9 mouse cellular contexts compared by ENCODE assay signal in the genomic region with DNA sequence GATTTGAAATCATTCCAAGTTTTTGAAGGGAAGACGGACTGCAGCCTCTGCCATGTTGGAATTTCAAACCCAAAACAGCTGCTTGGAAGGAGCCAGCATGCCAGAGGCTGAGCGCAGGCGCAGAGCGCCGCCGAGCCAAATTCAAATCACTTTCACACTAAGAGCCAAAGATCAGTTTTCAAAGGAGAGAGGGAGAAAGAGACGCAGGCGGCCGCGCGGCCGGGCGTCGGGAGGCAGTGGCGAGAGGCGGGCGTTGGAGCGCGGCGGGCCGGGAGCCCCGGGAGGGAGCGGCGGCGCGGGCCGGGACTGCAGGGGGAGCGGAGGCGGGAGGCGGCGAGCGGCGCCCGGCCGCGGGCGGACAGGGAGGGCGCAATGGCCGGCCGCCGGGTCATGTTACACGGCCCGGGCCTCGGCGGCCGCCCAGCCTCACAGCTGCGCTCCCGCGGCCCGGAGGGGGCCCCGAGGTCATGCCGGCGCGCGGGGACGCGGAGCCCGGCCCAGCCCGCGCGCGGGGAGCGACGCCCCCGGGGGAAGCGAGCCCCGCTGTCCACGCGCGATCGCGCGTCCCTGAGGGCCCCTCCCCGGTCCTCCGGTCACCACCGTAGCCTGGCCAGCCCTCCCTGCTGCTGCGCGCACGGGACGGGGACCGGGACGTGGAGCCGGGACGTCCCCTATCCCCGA. TPM values are rescaled to one million over a fixed set of nuclear protein-coding genes. Genes with fewer than 3 reads are reported as not detected.
A peak's percentile ranks its signal among the peaks of the same experiment; 100 is the strongest.
DNase-seq lines count a peak whose midpoint lies in the region; ATAC-seq lines count a peak whose summit lies in the region.
"Had no signal": no experiment of that assay in that cellular context is flagged by ENCODE, and none has a peak within 500 bp of the region (broad histone marks: within the 10 kb centered on the region; RNA-seq: fewer than 3 reads in every experiment).

A gene (minus strand): TSS at position 102 of the 681 bp plus-strand sequence.

- H3K4me1 ChIP-seq in brown adipose tissue, adult 24 weeks (ENCODE audit: control insufficient read depth, insufficient read depth, insufficient read length, low read length): peaks cover 2% of the 10 kb centered on the region
- H3K4me1 ChIP-seq in forebrain, embryonic 12.5 days: peaks cover 27% of the 10 kb centered on the region
- H3K4me1 ChIP-seq in heart, embryonic 14.5 days (ENCODE audit: control insufficient read depth in 2 of 2, insufficient read depth in 2 of 2, low read length in 2 of 2): peaks cover 0 to 2% of the 10 kb centered on the region in 2 experiments; a peak in 1 of 4 replicates
- H3K4me1 ChIP-seq in liver, embryonic 11.5 days (replicated peaks; ENCODE audit: control insufficient read depth, insufficient read depth, low read length): no peaks in the 10 kb centered on the region
- peaks cover 14% of the 10 kb centered on the region for H3K4me1 ChIP-seq in neural tube, embryonic 12.5 days

- H3K27me3 ChIP-seq in forebrain, embryonic 12.5 days: 0 out of 2 replicates have a peak, but pooled peaks cover 4% of the 10 kb centered on the region
- H3K27me3 ChIP-seq in heart, embryonic 14.5 days (ENCODE audit: control insufficient read depth, insufficient read depth, low read length): no peaks in the 10 kb centered on the region
- H3K27me3 ChIP-seq in liver, embryonic 11.5 days (replicated peaks; ENCODE audit: control insufficient read depth, insufficient read depth, low read length): peaks cover 12% of the 10 kb centered on the region
- H3K27me3 ChIP-seq in neural tube, embryonic 12.5 days (replicated peaks): no peaks in the 10 kb centered on the region
- H3K27me3 ChIP-seq: CH12.LX had no signal

- peak; percentile 82 for ATAC-seq in forebrain, embryonic 12.5 days (ENCODE audit: low FRiP score)
- ATAC-seq in heart, embryonic 14.5 days (ENCODE audit: insufficient number of reproducible peaks, insufficient read depth, low FRiP score, low read depth): peak; percentile 82
- peak; percentile 76 for ATAC-seq in liver, embryonic 11.5 days (replicated peaks; ENCODE audit: low FRiP score)
- ATAC-seq in neural tube, embryonic 12.5 days (ENCODE audit: low FRiP score, low read depth): peak; percentile 78

- H3K9ac ChIP-seq in forebrain, embryonic 12.5 days: peak within 1 kb of the TSS; percentile 93
- peak within 1 kb of the TSS; percentile 92 for H3K9ac ChIP-seq in heart, embryonic 14.5 days (ENCODE audit: low read length)
- H3K9ac ChIP-seq in liver, embryonic 11.5 days (ENCODE audit: low read depth, low read length): peak within 1 kb of the TSS; percentile 72
- peak within 1 kb of the TSS; percentile 98 for H3K9ac ChIP-seq in neural tube, embryonic 12.5 days

- H3K4me3 ChIP-seq in brown adipose tissue, adult 24 weeks (ENCODE audit: insufficient read depth, low read depth, low read length): peak within 1 kb of the TSS; percentile 83
- peak within 1 kb of the TSS; percentile 85 for H3K4me3 ChIP-seq in forebrain, embryonic 12.5 days (replicated peaks)
- H3K4me3 ChIP-seq in heart, embryonic 14.5 days (ENCODE audit: control insufficient read depth in 1 of 2, insufficient read depth in 1 of 2, low read depth in 1 of 2, low read length in 2 of 2): peak within 1 kb of the TSS; percentile 82 to 96
- H3K4me3 ChIP-seq in liver, embryonic 11.5 days (ENCODE audit: low read depth, low read length): peak within 1 kb of the TSS; percentile 66
- peak within 1 kb of the TSS; percentile 87 for H3K4me3 ChIP-seq in neural tube, embryonic 12.5 days

- 1% methylated on average over 60 of the region's 85 CpGs for WGBS in forebrain, embryonic 12.5 days
- under 1% methylated on average over 50 of the region's 85 CpGs for WGBS in heart, embryonic 14.5 days
- under 1% methylated on average over 75 of the region's 85 CpGs for WGBS in liver, embryonic 11.5 days
- WGBS in neural tube, embryonic 12.5 days: 1% methylated on average over 69 of the region's 85 CpGs

- DNase-seq in 3134 (ENCODE audit: extremely low read depth, insufficient read length, low spot score): peak; percentile 66
- DNase-seq in kidney, postnatal 10 days: peak; percentile 92
- DNase-seq in liver, embryonic 11.5 days (ENCODE audit: low spot score): peak; percentile 75
- peak; percentile 66 to 67 for DNase-seq in urinary bladder, adult 18-20 months (ENCODE audit: low spot score in 2 of 2)

- H3K4me2 ChIP-seq in forebrain, embryonic 12.5 days: peak within 1 kb of the TSS; percentile 81
- H3K4me2 ChIP-seq in heart, embryonic 14.5 days (ENCODE audit: low read length): peak within 1 kb of the TSS; percentile 74
- H3K4me2 ChIP-seq in liver, embryonic 11.5 days: peak within 1 kb of the TSS; percentile 73
- H3K4me2 ChIP-seq in neural tube, embryonic 12.5 days (replicated peaks): peak within 1 kb of the TSS; percentile 82

- H3K36me3 ChIP-seq in forebrain, embryonic 12.5 days (replicated peaks): no peaks in the 10 kb centered on the region
- no peaks in the 10 kb centered on the region for H3K36me3 ChIP-seq in heart, embryonic 14.5 days (ENCODE audit: control insufficient read depth, insufficient read depth, low read length)
- H3K36me3 ChIP-seq in liver, embryonic 11.5 days (ENCODE audit: control insufficient read depth, insufficient read depth, low read length): no peaks in the 10 kb centered on the region
- no peaks in the 10 kb centered on the region for H3K36me3 ChIP-seq in neural tube, embryonic 12.5 days

- no peaks in the 10 kb centered on the region for H3K9me3 ChIP-seq in forebrain, embryonic 12.5 days
- H3K9me3 ChIP-seq in heart, embryonic 14.5 days (ENCODE audit: control insufficient read depth, low read length): no peaks in the 10 kb centered on the region
- no peaks in the 10 kb centered on the region for H3K9me3 ChIP-seq in liver, embryonic 11.5 days (ENCODE audit: control insufficient read depth, low read length)
- no peaks in the 10 kb centered on the region for H3K9me3 ChIP-seq in neural tube, embryonic 12.5 days

- H3K27ac ChIP-seq in brown adipose tissue, adult 24 weeks (replicated peaks; ENCODE audit: low read depth, low read length): peak within 1 kb of the TSS; percentile 69
- H3K27ac ChIP-seq in forebrain, embryonic 12.5 days: peak within 1 kb of the TSS; percentile 99
- peak within 1 kb of the TSS; percentile 86 to 95 for H3K27ac ChIP-seq in heart, embryonic 14.5 days (replicated peaks in 1 of 2; ENCODE audit: control insufficient read depth in 1 of 2, insufficient read depth in 1 of 2, low read depth in 2 of 2, low read length in 2 of 2)
- peak within 1 kb of the TSS; percentile 82 for H3K27ac ChIP-seq in liver, embryonic 11.5 days (ENCODE audit: low read depth, low read length)
- H3K27ac ChIP-seq in neural tube, embryonic 12.5 days: peak within 1 kb of the TSS; percentile 97

RNA-seq across cellular contexts. Expression of the gene that starts here (rescaled TPM):
- 2.0 and 3.3 TPM in 2 replicates for polyA plus RNA-seq in brown adipose tissue, adult 24 weeks (2012; ENCODE audit: insufficient read depth, insufficient read length, missing spikeins)
- 13.7 and 17.2 TPM in 2 replicates for polyA plus RNA-seq in forebrain, embryonic 12.5 days (2016; fragmentation: Nextera tagmentation; extraction: Ambion mirVana)
- polyA plus RNA-seq in heart, embryonic 14.5 days (2014; fragmentation: Nextera tagmentation; extraction: Ambion mirVana): 8.6 and 11.9 TPM in 2 replicates
- 4.8 and 7.2 TPM in 2 replicates for polyA plus RNA-seq in liver, embryonic 11.5 days (2014; fragmentation: Nextera tagmentation; extraction: Ambion mirVana)
- polyA plus RNA-seq in neural tube, embryonic 12.5 days (2016; fragmentation: Nextera tagmentation; extraction: Ambion mirVana): 15.2 and 16.2 TPM in 2 replicates

Comparison
In these comparisons a context has a peak if more than half of its experiments do, and no peak if none do; other contexts are left out.
1. Peak in every context shown above with its lines: DNase-seq, ATAC-seq, H3K4me3 ChIP-seq and H3K27ac ChIP-seq.